Mouse (Mus musculus) small intestine, adult 2 months (tissue): ENCODE results near the gene Jade2. TPM values are rescaled to one million over a fixed set of nuclear protein-coding genes. Genes with fewer than 3 reads are reported as not detected.
A peak's percentile ranks its signal among the peaks of the same experiment; 100 is the strongest.

ENCODE experiments used
- H3K27ac ChIP-seq: fragments of 200-500 bp; 2 replicates; pipeline ENCODE4 v1.5.1; 2012; ENCODE audit warnings: low read depth, low read length, control low read depth, inconsistent platforms; ENCODE audit not compliant: insufficient read depth
- H3K27me3 ChIP-seq: fragments of 200-500 bp; 2 replicates; pipeline ENCODE4 v1.6.1; 2012; ENCODE audit warnings: mild to moderate bottlenecking, moderate library complexity, low read length, inconsistent platforms; ENCODE audit not compliant: control insufficient read depth, insufficient read depth
- H3K36me3 ChIP-seq: fragments of 200-500 bp; 2 replicates; pipeline ENCODE4 v1.6.1; 2012; ENCODE audit warnings: mild to moderate bottlenecking, low read length, control low read depth, inconsistent platforms; ENCODE audit not compliant: control insufficient read depth, insufficient read depth
- H3K4me1 ChIP-seq: fragments of 200-500 bp; 2 replicates; pipeline ENCODE4 v1.6.1; 2012; ENCODE audit warnings: low read length, inconsistent platforms, mixed read lengths; ENCODE audit not compliant: control insufficient read depth, insufficient read depth, insufficient read length
- H3K4me3 ChIP-seq: fragments of 200-500 bp; 2 replicates; pipeline ENCODE4 v1.5.1; 2012; ENCODE audit warnings: low read depth, mild to moderate bottlenecking, control low read depth, inconsistent platforms, low read length, moderate library complexity
- CTCF ChIP-seq: fragments of 200-500 bp; IDR thresholded peaks from 2 replicates; pipeline ENCODE4 v1.5.1; 2012; ENCODE audit warnings: low read depth, mild to moderate bottlenecking, control low read depth, inconsistent platforms, low read length, moderate library complexity, mixed read lengths; ENCODE audit not compliant: insufficient replicate concordance, insufficient read length; ENCODE audit errors: extremely low read depth
- POLR2A ChIP-seq: fragments of 200-500 bp; IDR thresholded peaks from 2 replicates; pipeline ENCODE4 v1.6.1; 2012; ENCODE audit warnings: low read depth, mild to moderate bottlenecking, control low read depth, inconsistent platforms, low read length, moderate library complexity
- WGBS: fragments of 180-500 bp; shearing (Covaris S2); methylation state at CpG from one replicate; pipeline ENCODE4 v1.1.7; 2018; 5-methylcytosine and 5-hydroxymethylcytosine counted together
- polyA plus RNA-seq: library from polyadenylated mRNA; depleted of rRNA; stranded (reverse); fragments of >200 nt; gene quantifications from 2 replicates; pipeline ENCODE4 v1.2.3, GENCODE M21; 2012; rRNA removed

Gene Jade2
- polyA plus RNA-seq: 3.2 and 6.3 TPM in 2 replicates

DNA sequence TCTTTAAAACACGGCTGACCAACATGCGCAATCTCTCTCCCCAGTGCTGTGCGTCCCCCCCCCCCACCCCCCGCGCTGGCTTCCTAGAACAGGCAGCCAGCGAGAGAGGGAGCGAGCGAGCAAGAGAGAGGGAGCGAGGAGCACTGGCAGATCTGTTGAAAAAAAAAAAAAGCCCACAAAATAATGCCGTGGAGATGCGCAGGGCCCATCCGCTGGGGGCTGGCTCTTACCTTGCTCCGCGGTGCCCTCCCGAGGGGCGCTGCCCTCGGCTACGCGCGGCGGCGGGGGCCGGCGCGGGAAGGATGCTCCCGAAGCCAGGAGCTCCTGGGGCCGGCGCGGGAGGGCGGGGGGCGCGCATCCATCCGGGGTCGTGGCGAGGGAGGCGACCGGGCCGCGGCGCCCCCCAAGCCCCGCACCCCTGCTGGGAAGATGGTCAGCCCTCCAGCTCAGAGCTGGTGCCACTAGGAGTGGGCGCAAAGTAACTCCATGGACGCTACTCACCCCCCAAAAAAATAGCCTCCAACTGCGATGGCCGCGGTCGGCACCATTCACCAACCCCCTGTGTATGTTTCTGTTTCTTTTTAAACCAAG lies at the start of gene Jade2:
Gene Jade2, minus strand, starts transcription at position 573 of the 591 bp plus-strand sequence.
- WGBS: under 1% methylated on average over 47 of the region's 47 CpGs
- Histone ChIP-seq H3K4me1 (peaks cover 5% of the 10 kb centered on the region), H3K4me3 (peak within 1 kb of the TSS; percentile 80), H3K36me3 (no peaks in the 10 kb centered on the region), H3K27me3 (no peaks in the 10 kb centered on the region), H3K27ac (peak within 1 kb of the TSS; percentile 84)
- peak; percentile 65; the same call in 1 of the 2 replicates for TF ChIP-seq POLR2A
- 0 out of 2 replicates have a peak, but pooled peaks have one; percentile 11 for TF ChIP-seq CTCF

GRCm38 (mm10) chr11:51904224-51904623 lies 46.8 kb upstream of the Jade2 start:
- Histone ChIP-seq H3K27ac (no peak overlapping the region), H3K36me3 (no peaks in the 10 kb centered on the region), H3K27me3 (no peaks in the 10 kb centered on the region), H3K4me3 (no peak overlapping the region), H3K4me1 (no peaks in the 10 kb centered on the region)
- no peak for TF ChIP-seq POLR2A
- no peak for TF ChIP-seq CTCF
- WGBS: 91% methylated on average over 3 of the region's 3 CpGs

DNA sequence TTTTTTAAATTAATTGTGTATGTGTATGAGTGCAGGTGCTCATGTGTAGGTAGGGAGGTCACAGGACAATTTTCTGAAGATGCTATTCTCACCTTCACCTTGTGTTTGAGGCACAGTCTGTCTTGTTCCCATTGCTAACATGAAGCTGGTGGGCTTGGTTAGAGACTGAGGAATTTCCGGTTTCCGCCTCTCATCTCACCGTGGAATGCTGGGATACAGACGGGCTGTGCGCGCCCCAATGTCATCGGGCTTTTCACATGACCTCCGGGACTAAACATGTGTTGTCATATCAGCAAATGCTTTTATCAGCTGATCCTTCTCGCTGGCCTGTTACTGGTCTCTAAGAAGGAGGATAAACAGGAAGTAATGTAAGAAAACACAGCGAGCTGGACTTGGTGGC lies 42.2 kb upstream of the Jade2 start:
- peaks cover 8% of the 10 kb centered on the region for H3K4me1 ChIP-seq
- 88% methylated on average over 10 of the region's 10 CpGs for WGBS
- H3K36me3 ChIP-seq: no peaks in the 10 kb centered on the region
- no peaks in the 10 kb centered on the region for H3K27me3 ChIP-seq
- no peak overlapping the region for H3K4me3 ChIP-seq
- H3K27ac ChIP-seq: no peak overlapping the region
- TF ChIP-seq CTCF (no peak), POLR2A (no peak)

DNA sequence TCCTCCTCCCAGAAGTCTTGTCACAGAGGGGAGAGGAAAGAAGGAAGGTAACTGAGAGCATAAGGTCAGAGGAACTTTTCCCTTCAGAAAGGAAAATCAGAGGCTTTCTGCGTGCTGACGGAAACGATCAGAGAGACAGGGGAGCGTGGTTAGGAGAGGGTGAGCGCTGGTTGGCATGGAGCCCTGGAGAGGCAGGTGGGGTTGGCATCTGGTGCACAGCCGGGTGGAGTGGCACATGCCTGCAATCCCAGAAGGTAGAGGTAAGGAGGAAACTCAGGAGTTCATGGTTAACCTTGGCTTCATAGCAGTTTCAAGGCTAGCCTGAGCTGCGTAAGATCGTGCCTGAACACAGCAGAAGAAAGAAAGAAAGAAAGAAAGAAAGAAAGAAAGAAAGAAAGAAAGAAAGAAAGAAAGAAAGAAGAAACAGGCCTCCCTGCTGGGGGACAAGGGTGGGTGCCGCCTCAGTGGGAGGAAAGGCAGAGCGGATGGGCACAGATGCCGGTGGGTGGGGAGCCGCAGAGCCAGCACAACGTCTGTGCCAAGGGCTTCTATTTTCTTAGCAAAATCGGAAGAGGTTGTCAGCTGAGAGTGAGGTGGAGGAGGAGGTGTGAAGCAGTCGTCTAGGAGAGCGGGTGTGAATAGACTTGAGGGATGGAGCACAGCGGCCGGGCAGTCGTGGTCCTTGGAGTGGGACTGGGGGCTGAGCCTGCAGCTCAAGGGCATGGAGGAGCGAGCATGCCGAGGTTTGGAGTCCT lies 41.0 kb upstream of the Jade2 start:
- Histone ChIP-seq H3K27me3 (no peaks in the 10 kb centered on the region), H3K27ac (no peak overlapping the region), H3K36me3 (no peaks in the 10 kb centered on the region), H3K4me3 (no peak overlapping the region), H3K4me1 (peaks cover 8% of the 10 kb centered on the region)
- TF ChIP-seq POLR2A: no peak
- TF ChIP-seq CTCF: no peak
- 34% methylated on average over 21 of the region's 21 CpGs for WGBS

DNA sequence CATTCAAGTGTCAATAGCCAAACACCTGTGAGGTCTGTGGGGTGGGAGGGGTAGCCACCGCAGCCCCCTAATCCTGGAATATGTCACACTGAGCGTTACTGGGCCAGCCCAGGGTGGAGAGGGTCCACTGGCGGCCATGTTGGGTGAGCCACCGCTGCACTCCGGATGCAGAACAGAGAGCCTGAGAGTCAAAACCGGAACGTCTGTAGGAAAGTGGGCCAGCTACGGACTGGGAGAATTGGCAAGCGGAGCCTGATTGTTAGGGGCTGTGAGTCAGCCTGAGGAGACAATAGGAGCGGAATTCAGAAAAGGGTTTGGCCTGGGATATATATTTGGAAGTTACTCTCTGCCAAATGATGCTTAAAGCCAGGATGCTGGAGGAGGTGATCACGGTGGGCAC lies 39.9 kb upstream of the Jade2 start:
- H3K4me1 ChIP-seq: peaks cover 8% of the 10 kb centered on the region
- no peak overlapping the region for H3K27ac ChIP-seq
- TF ChIP-seq CTCF (no peak), POLR2A (no peak)
- H3K36me3 ChIP-seq: no peaks in the 10 kb centered on the region
- H3K27me3 ChIP-seq: no peaks in the 10 kb centered on the region
- 87% methylated on average over 11 of the region's 11 CpGs for WGBS
- H3K4me3 ChIP-seq: no peak overlapping the region

- no peak for TF ChIP-seq CTCF
- Histone ChIP-seq H3K4me3 (no peak overlapping the region), H3K27me3 (no peaks in the 10 kb centered on the region), H3K27ac (no peak overlapping the region), H3K36me3 (no peaks in the 10 kb centered on the region), H3K4me1 (peaks cover 8% of the 10 kb centered on the region)
- 59% methylated on average over 4 of the region's 4 CpGs for WGBS
Observed at GRCm38 (mm10) chr11:51896012-51896411, 38.6 kb upstream of the Jade2 start.

DNA sequence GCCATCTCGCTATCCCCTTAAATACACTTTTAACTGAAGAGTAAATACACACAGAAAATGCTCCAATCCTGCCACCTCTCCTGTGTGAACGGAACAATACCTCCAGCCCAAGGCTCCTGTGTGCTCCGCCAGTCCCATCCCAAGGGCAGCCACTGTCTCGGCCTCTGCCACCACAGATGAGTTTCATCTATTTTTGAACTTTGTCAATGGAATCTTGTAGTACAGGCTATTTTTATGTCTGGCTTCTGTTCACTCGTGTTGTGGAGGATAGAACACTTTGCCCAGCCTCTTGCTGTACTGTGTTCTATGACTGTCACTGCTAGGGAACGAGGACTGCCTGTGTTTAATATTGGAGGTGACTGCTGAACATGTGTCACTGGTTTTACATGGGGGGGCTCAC lies 28.2 kb upstream of the Jade2 start:
- Histone ChIP-seq H3K36me3 (no peaks in the 10 kb centered on the region), H3K27me3 (no peaks in the 10 kb centered on the region), H3K4me3 (no peak overlapping the region), H3K4me1 (peaks cover 22% of the 10 kb centered on the region; the same call in 1 of the 2 replicates), H3K27ac (no peak overlapping the region)
- TF ChIP-seq CTCF (no peak), POLR2A (no peak)
- WGBS: 90% methylated on average over 6 of the region's 6 CpGs
